Mouse (Mus musculus) left cerebral cortex, postnatal 4 days (tissue): ENCODE measurements at regions not wholly inside any gene's neighbourhood (a gene's known extent, or its start where the extent isn't known, plus 50 kb on each side); places are given as distances from the start of the nearest gene placed in this dataset.
"Not testable (repeated sequence)": the region's sequence is repeated elsewhere in the genome, so short reads cannot be mapped to it uniquely, and the experiment has no call there.

ENCODE experiments used
- DNase-seq: peaks from one replicate; pipeline ENCODE4 v3.0.0-alpha.2; 2022
- intact Hi-C: fragments of 180-260 bp; cut with DNase I; formaldehyde crosslinking; loops from one replicate; pipeline ENCODE4 v1.15.1; 2025

- intact Hi-C loops: no loop called here
- no peak for DNase-seq
Measured at GRCm38 (mm10) chr7:73827549-73827948, 87.4 kb downstream of the Fam174b start.

GRCm38 (mm10) chr7:73830581-73830980 lies 90.5 kb downstream of the Fam174b start:
- intact Hi-C loops: no loop called here
- DNase-seq: no peak

- intact Hi-C loops: no loop called here
- DNase-seq: no peak
Measured at GRCm38 (mm10) chr7:73840381-73840780, 100.3 kb downstream of the Fam174b start.

- no peak for DNase-seq
- intact Hi-C loops: no loop called here
Measured at GRCm38 (mm10) chr7:73852184-73852583, 112.1 kb downstream of the Fam174b start.

GRCm38 (mm10) chr7:73853296-73853950 lies 113.3 kb downstream of the Fam174b start:
- intact Hi-C loops, DNase-seq: not testable (repeated sequence)

GRCm38 (mm10) chr7:73855489-73855888 lies 115.4 kb downstream of the Fam174b start:
- intact Hi-C loops: no loop called here
- peak; percentile 63 for DNase-seq

- DNase-seq: no peak
- intact Hi-C loops: no loop called here
Measured at GRCm38 (mm10) chr7:73856908-73857307, 116.8 kb downstream of the Fam174b start.

GRCm38 (mm10) chr7:73865086-73865485 lies 125.0 kb downstream of the Fam174b start:
- intact Hi-C loops: no loop called here
- DNase-seq: no peak

- no peak for DNase-seq
- intact Hi-C loops: no loop called here
Measured at GRCm38 (mm10) chr7:73872181-73872580, 132.1 kb downstream of the Fam174b start.

GRCm38 (mm10) chr7:73881252-73882042 lies 132.0 kb downstream of the St8sia2 start:
- DNase-seq: no peak
- intact Hi-C loops: no loop called here

GRCm38 (mm10) chr7:73886152-73886551 lies 127.3 kb downstream of the St8sia2 start:
- no peak for DNase-seq
- intact Hi-C loops: no loop called here
